Comparison of ENCODE assay signal across 9 mouse cellular contexts in genomic region chr1:171470371-171470871, GRCm38 (mm10). TPM values are rescaled to one million over a fixed set of nuclear protein-coding genes. Genes with fewer than 3 reads are reported as not detected.
DNase-seq lines count a peak whose midpoint lies in the region; ATAC-seq and TF ChIP-seq lines count a peak whose summit lies in the region.
"Had no signal": no experiment of that assay in that cellular context is flagged by ENCODE, and none has a peak within 500 bp of the region (broad histone marks: within the 10 kb centered on the region; RNA-seq: fewer than 3 reads in every experiment).

No protein-coding gene starts in this region.

- no peaks in the 10 kb centered on the region for H3K9me3 ChIP-seq in forebrain, embryonic 14.5 days (replicated peaks; ENCODE audit: control insufficient read depth, low read length)
- H3K9me3 ChIP-seq in limb, embryonic 10.5 days (replicated peaks): no peaks in the 10 kb centered on the region
- H3K9me3 ChIP-seq in neural tube, embryonic 11.5 days (ENCODE audit: control insufficient read depth, low read length): no peaks in the 10 kb centered on the region
- H3K9me3 ChIP-seq: limb, embryonic 12.5 days had no signal

- no peak overlapping the region for H3K9ac ChIP-seq in forebrain, embryonic 14.5 days (ENCODE audit: low read length)
- H3K9ac ChIP-seq in neural tube, embryonic 11.5 days (ENCODE audit: low read length): no peak overlapping the region
- H3K9ac ChIP-seq: limb, embryonic 12.5 days had no signal

- TF ChIP-seq POLR2A in brain, embryonic 14.5 days (IDR thresholded peaks at IDR 0.05; ENCODE audit: borderline replicate concordance, extremely low read depth, insufficient read depth, insufficient read length, poor library complexity, severe bottlenecking): no peak

- H3K4me1 ChIP-seq in forebrain, embryonic 14.5 days (ENCODE audit: control insufficient read depth, insufficient read depth, low read length): no peaks in the 10 kb centered on the region
- H3K4me1 ChIP-seq in limb, embryonic 10.5 days: no peaks in the 10 kb centered on the region
- H3K4me1 ChIP-seq in neural tube, embryonic 11.5 days (ENCODE audit: control insufficient read depth, insufficient read depth, low read length): no peaks in the 10 kb centered on the region
- H3K4me1 ChIP-seq: limb, embryonic 12.5 days had no signal

- ATAC-seq in forebrain, embryonic 14.5 days: no peak
- peak; percentile 56 for ATAC-seq in inflammation-experienced regulatory T-cells, adult 6 months
- ATAC-seq in neural tube, embryonic 11.5 days (ENCODE audit: insufficient read depth, low FRiP score, low TSS enrichment): no peak
- ATAC-seq in erythroid progenitor cell, adult 5-6 weeks (replicated peaks; ENCODE audit: low FRiP score, poor library complexity, severe bottlenecking): no peak

- no peak overlapping the region for H3K4me2 ChIP-seq in forebrain, embryonic 14.5 days (ENCODE audit: low read length)
- H3K4me2 ChIP-seq in neural tube, embryonic 11.5 days (ENCODE audit: low read depth): no peak overlapping the region
- H3K4me2 ChIP-seq: limb, embryonic 12.5 days had no signal

- no peaks in the 10 kb centered on the region for H3K36me3 ChIP-seq in forebrain, embryonic 14.5 days (ENCODE audit: control insufficient read depth, insufficient read depth, low read length)
- H3K36me3 ChIP-seq in limb, embryonic 10.5 days: no peaks in the 10 kb centered on the region
- H3K36me3 ChIP-seq in neural tube, embryonic 11.5 days (ENCODE audit: control insufficient read depth, insufficient read depth, low read length): no peaks in the 10 kb centered on the region
- H3K36me3 ChIP-seq: limb, embryonic 12.5 days had no signal

- TF ChIP-seq CTCF in brain, embryonic 14.5 days (IDR thresholded peaks at IDR 0.05; ENCODE audit: borderline replicate concordance, extremely low read depth, insufficient read depth, insufficient read length): peak; percentile 79; the same call in 1 of the 2 replicates

- peak; percentile 70 for DNase-seq in 3134 (ENCODE audit: extremely low read depth, insufficient read length, low spot score)
- peak; percentile 75 for DNase-seq in CD4-positive helper T cell, adult 2 months (ENCODE audit: low read depth, low spot score)
- peak; percentile 71 for DNase-seq in brain, embryonic 14.5 days (ENCODE audit: low read depth)
- peak; percentile 65 for DNase-seq in forebrain, embryonic 14.5 days (ENCODE audit: low spot score)
- DNase-seq in limb, embryonic 10.5 days (ENCODE audit: low spot score): peak; percentile 71
- DNase-seq in neural tube, embryonic 11.5 days (ENCODE audit: low spot score): peak; percentile 53

- H3K4me3 ChIP-seq in forebrain, embryonic 14.5 days (ENCODE audit: low read depth, low read length): no peak overlapping the region
- H3K4me3 ChIP-seq in limb, embryonic 10.5 days: no peak overlapping the region
- no peak overlapping the region for H3K4me3 ChIP-seq in neural tube, embryonic 11.5 days (ENCODE audit: low read depth, low read length)
- H3K4me3 ChIP-seq: limb, embryonic 12.5 days had no signal

- WGBS in forebrain, embryonic 14.5 days: 24% methylated on average over 7 of the region's 7 CpGs
- WGBS in limb, embryonic 10.5 days: 36% methylated on average over 7 of the region's 7 CpGs
- 41% methylated on average over 7 of the region's 7 CpGs for WGBS in neural tube, embryonic 11.5 days

- H3K27ac ChIP-seq in forebrain, embryonic 14.5 days (ENCODE audit: low read depth, low read length): no peak overlapping the region
- H3K27ac ChIP-seq in limb, embryonic 10.5 days: no peak overlapping the region
- no peak overlapping the region for H3K27ac ChIP-seq in neural tube, embryonic 11.5 days (ENCODE audit: low read depth, low read length)
- H3K27ac ChIP-seq: limb, embryonic 12.5 days had no signal

- H3K27me3 ChIP-seq in forebrain, embryonic 14.5 days (replicated peaks; ENCODE audit: control insufficient read depth, insufficient read depth, low read length): no peaks in the 10 kb centered on the region
- H3K27me3 ChIP-seq in limb, embryonic 10.5 days (ENCODE audit: low read depth, poor library complexity, severe bottlenecking): no peaks in the 10 kb centered on the region
- no peaks in the 10 kb centered on the region for H3K27me3 ChIP-seq in neural tube, embryonic 11.5 days (ENCODE audit: control insufficient read depth, insufficient read depth, low read length)

RNA-seq across cellular contexts. Expression of gene Alyref2, which starts 32.9 kb away (rescaled TPM):
- polyA plus RNA-seq in brain, embryonic 14.5 days (2012; rRNA removed): 15.8 and 17.8 TPM in 2 replicates
- 24.3 and 26.1 TPM in 2 replicates for polyA plus RNA-seq in forebrain, embryonic 14.5 days (2014; fragmentation: Nextera tagmentation; extraction: Ambion mirVana)
- polyA plus RNA-seq in inflammation-experienced regulatory T-cells, adult 6 months (2017; shearing (Covaris generic)): 10 to 100 TPM in 2 of 3 experiments, 1 to 10 TPM in 1; 8.9 to 13.0 (median 10.3) TPM
- 6.5 and 8.6 TPM in 2 replicates for polyA plus RNA-seq in limb, embryonic 10.5 days (2016; fragmentation: Nextera tagmentation; extraction: Ambion mirVana)
- 13.2 and 15.7 TPM in 2 replicates for polyA plus RNA-seq in neural tube, embryonic 11.5 days (2014; fragmentation: Nextera tagmentation; extraction: Ambion mirVana)
- not detected in 2 replicates for total RNA-seq in erythroid progenitor cell, adult 5-6 weeks (2015; ENCODE audit: low replicate concordance)
- 5.5 TPM in 1 of 2 replicates, not detected in the other for total RNA-seq in erythroid progenitor cell, adult 5-6 weeks (2017; ENCODE audit: low replicate concordance)

RNA-seq across cellular contexts. Expression of gene F11r, which starts 33.1 kb away (rescaled TPM):
- 3.9 and 7.3 TPM in 2 replicates for polyA plus RNA-seq in brain, embryonic 14.5 days (2012; rRNA removed)
- polyA plus RNA-seq in forebrain, embryonic 14.5 days (2014; fragmentation: Nextera tagmentation; extraction: Ambion mirVana): 3.0 and 6.9 TPM in 2 replicates
- polyA plus RNA-seq in inflammation-experienced regulatory T-cells, adult 6 months (2017; shearing (Covaris generic)): 1 to 10 TPM in 1 of 3 experiments, under 1 TPM in 2; 0.32 to 1.0 (median 0.55) TPM
- polyA plus RNA-seq in limb, embryonic 10.5 days (2016; fragmentation: Nextera tagmentation; extraction: Ambion mirVana): 34.7 and 38.2 TPM in 2 replicates
- 16.9 and 21.0 TPM in 2 replicates for polyA plus RNA-seq in neural tube, embryonic 11.5 days (2014; fragmentation: Nextera tagmentation; extraction: Ambion mirVana)
- total RNA-seq in erythroid progenitor cell, adult 5-6 weeks (2015; ENCODE audit: low replicate concordance): not detected in 2 replicates
- total RNA-seq in erythroid progenitor cell, adult 5-6 weeks (2017; ENCODE audit: low replicate concordance): not detected in 2 replicates

RNA-seq across cellular contexts. Expression of gene Tstd1, which starts 51.7 kb away (rescaled TPM):
- polyA plus RNA-seq in brain, embryonic 14.5 days (2012; rRNA removed): 4.6 and 7.2 TPM in 2 replicates
- polyA plus RNA-seq in forebrain, embryonic 14.5 days (2014; fragmentation: Nextera tagmentation; extraction: Ambion mirVana): 4.5 and 4.8 TPM in 2 replicates
- polyA plus RNA-seq in inflammation-experienced regulatory T-cells, adult 6 months (2017; shearing (Covaris generic)): 10 to 100 TPM in 2 of 3 experiments, 1 to 10 TPM in 1; 9.8 to 17.9 (median 12.6) TPM
- polyA plus RNA-seq in limb, embryonic 10.5 days (2016; fragmentation: Nextera tagmentation; extraction: Ambion mirVana): 6.2 and 7.5 TPM in 2 replicates
- 3.6 and 3.8 TPM in 2 replicates for polyA plus RNA-seq in neural tube, embryonic 11.5 days (2014; fragmentation: Nextera tagmentation; extraction: Ambion mirVana)
- total RNA-seq in erythroid progenitor cell, adult 5-6 weeks (2015; ENCODE audit: low replicate concordance): not detected in 2 replicates
- 0.90 TPM in 1 of 2 replicates, not detected in the other for total RNA-seq in erythroid progenitor cell, adult 5-6 weeks (2017; ENCODE audit: low replicate concordance)

RNA-seq across cellular contexts. Expression of gene Usf1, which starts 59.3 kb away (rescaled TPM):
- 242 and 259 TPM in 2 replicates for polyA plus RNA-seq in brain, embryonic 14.5 days (2012; rRNA removed)
- polyA plus RNA-seq in forebrain, embryonic 14.5 days (2014; fragmentation: Nextera tagmentation; extraction: Ambion mirVana): 212 and 263 TPM in 2 replicates
- 10 to 100 TPM; 46.9 to 62.6 (median 57.2) TPM for polyA plus RNA-seq in inflammation-experienced regulatory T-cells, adult 6 months (2017; shearing (Covaris generic))
- polyA plus RNA-seq in limb, embryonic 10.5 days (2016; fragmentation: Nextera tagmentation; extraction: Ambion mirVana): 119 and 127 TPM in 2 replicates
- polyA plus RNA-seq in neural tube, embryonic 11.5 days (2014; fragmentation: Nextera tagmentation; extraction: Ambion mirVana): 151 and 162 TPM in 2 replicates
- total RNA-seq in erythroid progenitor cell, adult 5-6 weeks (2015; ENCODE audit: low replicate concordance): 1.7 and 4.3 TPM in 2 replicates
- 5.0 and 9.1 TPM in 2 replicates for total RNA-seq in erythroid progenitor cell, adult 5-6 weeks (2017; ENCODE audit: low replicate concordance)
